Mouse (Mus musculus): Measurements from ENCODE around the gene Tmie.

Gene Tmie

GRCm38 (mm10) chr9:110888935-110889334, 9.0 kb upstream of the Tmie start:
- DNase-seq: no peak

- DNase-seq: no peak
These were observed 7.7 kb upstream of the Tmie start for GRCm38 (mm10) chr9:110887388-110888303.

- peak; percentile 53 for DNase-seq
These were observed 2.0 kb upstream of the Tmie start for GRCm38 (mm10) chr9:110881953-110882352.

- DNase-seq: peak; percentile 47
These were observed 859 bp upstream of the Tmie start for GRCm38 (mm10) chr9:110880772-110881171.

GRCm38 (mm10) chr9:110879191-110879920, 557 bp downstream of the Tmie start, which contains the start of gene Als2cl:
Als2cl (plus strand) TSS chr9:110879870.
- DNase-seq: peak; percentile 62

GRCm38 (mm10) chr9:110877888-110878287, 2.0 kb downstream of the Tmie start:
- DNase-seq: peak; percentile 70

- DNase-seq: no peak
These were observed 2.6 kb downstream of the Tmie start for GRCm38 (mm10) chr9:110877353-110877752.

- DNase-seq: no peak
These were observed 4.6 kb downstream of the Tmie start for GRCm38 (mm10) chr9:110875288-110875695.

- no peak for DNase-seq
These were observed 5.2 kb downstream of the Tmie start for GRCm38 (mm10) chr9:110874660-110875191.

- DNase-seq: peak; percentile 85
These were observed 5.9 kb downstream of the Tmie start for GRCm38 (mm10) chr9:110873681-110874659.

- DNase-seq: peak; percentile 64
These were observed 8.9 kb downstream of the Tmie start for GRCm38 (mm10) chr9:110871030-110871429.

GRCm38 (mm10) chr9:110858967-110859596, 20.8 kb downstream of the Tmie start:
- DNase-seq: no peak

GRCm38 (mm10) chr9:110858523-110858922, 21.4 kb downstream of the Tmie start:
- no peak for DNase-seq

GRCm38 (mm10) chr9:110857781-110858472, 22.0 kb downstream of the Tmie start, which contains the start of gene Prss50:
Prss50 (plus strand) TSS chr9:110857967.
- no peak for DNase-seq

GRCm38 (mm10) chr9:110856920-110857319, 23.0 kb downstream of the Tmie start:
- DNase-seq: peak; percentile 59

- no peak for DNase-seq
These were observed 24.0 kb downstream of the Tmie start for GRCm38 (mm10) chr9:110855903-110856302.

GRCm38 (mm10) chr9:110849162-110849561, 30.8 kb downstream of the Tmie start:
- DNase-seq: no peak

GRCm38 (mm10) chr9:110844206-110844605, 35.7 kb downstream of the Tmie start, which contains the start of gene Prss46:
Prss46 (plus strand) TSS chr9:110844506.
- DNase-seq: no peak

- DNase-seq: peak; percentile 28
These were observed 38.5 kb downstream of the Tmie start for GRCm38 (mm10) chr9:110841438-110841837.

- DNase-seq: no peak
These were observed 39.0 kb downstream of the Tmie start for GRCm38 (mm10) chr9:110840905-110841304.

GRCm38 (mm10) chr9:110836112-110836511, 43.8 kb downstream of the Tmie start:
- no peak for DNase-seq

Data from kidney, postnatal 10 days (tissue).